Mouse (Mus musculus) myocyte (in vitro differentiated cells): Measurements from ENCODE around the gene Pacsin3. TPM values are rescaled to one million over a fixed set of nuclear protein-coding genes. Genes with fewer than 3 reads are reported as not detected.

Experiments used
- H3K27me3 ChIP-seq: one replicate; pipeline ENCODE4 v1.6.1; 2011; ENCODE audit not compliant: control insufficient read depth, insufficient read depth, insufficient read length
- H3K36me3 ChIP-seq: one replicate; pipeline ENCODE4 v1.6.1; 2011; ENCODE audit not compliant: control insufficient read depth, insufficient read depth
- H3K4me2 ChIP-seq: one replicate; pipeline ENCODE4 v1.6.1; 2011; ENCODE audit warnings: low read depth, control low read depth
- H3K4me3 ChIP-seq: one replicate; pipeline ENCODE4 v1.5.1; 2011; ENCODE audit warnings: mild to moderate bottlenecking, control low read depth, moderate library complexity
- H3K79me2 ChIP-seq: one replicate; pipeline ENCODE4 v1.6.1; 2011; ENCODE audit not compliant: control insufficient read depth, insufficient read depth
- H3ac ChIP-seq: one replicate; pipeline ENCODE4 v1.6.1; 2011; ENCODE audit not compliant: control insufficient read depth, insufficient read length
- CEBPB ChIP-seq: IDR thresholded peaks from 2 replicates; pipeline ENCODE4 v1.6.1; 2011; ENCODE audit warnings: mild to moderate bottlenecking, moderate library complexity; ENCODE audit not compliant: poor library complexity, insufficient read depth, severe bottlenecking
- E2F4 ChIP-seq: IDR thresholded peaks from one replicate; pipeline ENCODE4 v1.6.1; 2011; ENCODE audit warnings: mild to moderate bottlenecking, control low read depth, moderate library complexity; ENCODE audit not compliant: insufficient read depth
- MAX ChIP-seq: IDR thresholded peaks from one replicate; pipeline ENCODE4 v1.6.1; 2011; ENCODE audit warnings: low read depth, mild to moderate bottlenecking, control low read depth
- MYOD1 ChIP-seq, 3 experiments: IDR thresholded peaks; one replicate each; pipeline ENCODE4 v1.6.1; 2011; ENCODE audit warnings: control low read depth in 2 of 3, low read depth in 2 of 3, mild to moderate bottlenecking in 2 of 3, moderate library complexity in 1 of 3; ENCODE audit not compliant: insufficient read length in 2 of 3, control insufficient read depth in 1 of 3
- MYOG ChIP-seq, 3 experiments: IDR thresholded peaks; one replicate each; pipeline ENCODE4 v1.6.1; 2011; ENCODE audit warnings: control low read depth in 2 of 3, low read depth in 2 of 3, mild to moderate bottlenecking in 2 of 3; ENCODE audit not compliant: insufficient read length in 2 of 3, control insufficient read depth in 1 of 3, insufficient read depth in 1 of 3
- POLR2A ChIP-seq: IDR thresholded peaks from one replicate; pipeline ENCODE4 v1.6.1; 2011; ENCODE audit warnings: low read depth, mild to moderate bottlenecking, control low read depth, moderate library complexity; ENCODE audit not compliant: insufficient read length
- POLR2AphosphoS2 ChIP-seq: IDR thresholded peaks from one replicate; pipeline ENCODE4 v1.6.1; 2011; ENCODE audit warnings: low read depth, control low read depth; ENCODE audit not compliant: insufficient read length
- REST ChIP-seq: IDR thresholded peaks from one replicate; pipeline ENCODE4 v1.6.1; 2011; ENCODE audit warnings: mild to moderate bottlenecking, control low read depth, moderate library complexity; ENCODE audit not compliant: insufficient read depth, insufficient read length
- SRF ChIP-seq: IDR thresholded peaks from one replicate; pipeline ENCODE4 v1.6.1; 2011; ENCODE audit warnings: low read depth; ENCODE audit not compliant: control insufficient read depth, insufficient read length
- TCF12 ChIP-seq: IDR thresholded peaks from one replicate; pipeline ENCODE4 v1.6.1; 2011; ENCODE audit warnings: mild to moderate bottlenecking, control low read depth; ENCODE audit not compliant: poor library complexity, insufficient read depth, severe bottlenecking
- TCF3 ChIP-seq: IDR thresholded peaks from one replicate; pipeline ENCODE4 v1.6.1; 2011; ENCODE audit warnings: low read depth, control low read depth; ENCODE audit not compliant: insufficient read length
- USF1 ChIP-seq: IDR thresholded peaks from one replicate; pipeline ENCODE4 v1.6.1; 2011; ENCODE audit warnings: low read depth, mild to moderate bottlenecking, control low read depth, moderate library complexity
- polyA plus RNA-seq: library from polyadenylated mRNA; unstranded; fragments of >200 nt; fragmentation: generic; extraction: Trizol; gene quantifications from one replicate; pipeline ENCODE4 v1.2.1, GENCODE M21; 2012; ENCODE audit warnings: missing spikeins

Pacsin3 gene
- polyA plus RNA-seq, 1 experiment: 141 TPM

- no peaks in the 10 kb centered on the region for H3K27me3 ChIP-seq
- H3ac ChIP-seq: no peak overlapping the region
- H3K79me2 ChIP-seq: no peaks in the 10 kb centered on the region
- no peaks in the 10 kb centered on the region for H3K36me3 ChIP-seq
- H3K4me2 ChIP-seq: no peak overlapping the region
- TF ChIP-seq MYOG (IDR thresholded peaks at IDR 0.05; ENCODE audit: control insufficient read depth in 1 of 3, insufficient read depth in 1 of 3, insufficient read length in 2 of 3, low read depth in 2 of 3): no peak
- no peak for TF ChIP-seq CEBPB
- no peak for TF ChIP-seq REST
- TF ChIP-seq MYOD1 (IDR thresholded peaks at IDR 0.05; ENCODE audit: control insufficient read depth in 1 of 3, insufficient read length in 2 of 3, low read depth in 2 of 3): no peak
- no peak for TF ChIP-seq SRF
- no peak for TF ChIP-seq POLR2A
- TF ChIP-seq USF1: no peak
- TF ChIP-seq TCF12: no peak
- H3K4me3 ChIP-seq: no peak overlapping the region
Observed at GRCm38 (mm10) chr2:91302845-91303244, 47.1 kb downstream of the Pacsin3 start.

GRCm38 (mm10) chr2:91305926-91306325 lies 50.2 kb downstream of the Pacsin3 start:
- no peak for TF ChIP-seq SRF
- no peak for TF ChIP-seq POLR2AphosphoS2
- TF ChIP-seq MYOD1 (IDR thresholded peaks at IDR 0.05; ENCODE audit: control insufficient read depth in 1 of 3, insufficient read length in 2 of 3, low read depth in 2 of 3): no peak
- no peak for TF ChIP-seq CEBPB
- TF ChIP-seq REST: no peak
- TF ChIP-seq MYOG (IDR thresholded peaks at IDR 0.05; ENCODE audit: control insufficient read depth in 1 of 3, insufficient read depth in 1 of 3, insufficient read length in 2 of 3, low read depth in 2 of 3): no peak
- TF ChIP-seq TCF12: no peak
- TF ChIP-seq TCF3: no peak
- no peak for TF ChIP-seq POLR2A

GRCm38 (mm10) chr2:91306589-91306988 lies 50.8 kb downstream of the Pacsin3 start:
- H3ac ChIP-seq: no peak overlapping the region
- no peak for TF ChIP-seq POLR2AphosphoS2
- TF ChIP-seq CEBPB: no peak
- TF ChIP-seq USF1: no peak
- no peak for TF ChIP-seq TCF3
- no peaks in the 10 kb centered on the region for H3K79me2 ChIP-seq
- H3K27me3 ChIP-seq: no peaks in the 10 kb centered on the region
- H3K4me2 ChIP-seq: no peak overlapping the region
- H3K4me3 ChIP-seq: no peak overlapping the region
- H3K36me3 ChIP-seq: no peaks in the 10 kb centered on the region

More at GRCm38 (mm10) chr2:91305926-91306325, 50.2 kb downstream of the Pacsin3 start:
- Histone ChIP-seq H3K79me2 (no peaks in the 10 kb centered on the region), H3K36me3 (no peaks in the 10 kb centered on the region), H3ac (no peak overlapping the region), H3K4me3 (no peak overlapping the region), H3K4me2 (no peak overlapping the region), H3K27me3 (no peaks in the 10 kb centered on the region)

- Histone ChIP-seq H3ac (no peak overlapping the region), H3K4me2 (no peak overlapping the region), H3K27me3 (no peaks in the 10 kb centered on the region), H3K79me2 (no peaks in the 10 kb centered on the region), H3K4me3 (no peak overlapping the region), H3K36me3 (no peaks in the 10 kb centered on the region)
- TF ChIP-seq E2F4 (no peak), SRF (no peak), MYOG (IDR thresholded peaks at IDR 0.05; ENCODE audit: control insufficient read depth in 1 of 3, insufficient read depth in 1 of 3, insufficient read length in 2 of 3, low read depth in 2 of 3) (peak in 1 of 3 experiments; percentile 9)
Observed at GRCm38 (mm10) chr2:91308680-91309079, 52.9 kb downstream of the Pacsin3 start.

GRCm38 (mm10) chr2:91309546-91309945 lies 53.8 kb downstream of the Pacsin3 start:
- H3K79me2 ChIP-seq: no peaks in the 10 kb centered on the region
- no peak overlapping the region for H3ac ChIP-seq
- no peak for TF ChIP-seq POLR2AphosphoS2
- TF ChIP-seq E2F4: no peak
- no peak for TF ChIP-seq MYOG (IDR thresholded peaks at IDR 0.05; ENCODE audit: control insufficient read depth in 1 of 3, insufficient read depth in 1 of 3, insufficient read length in 2 of 3, low read depth in 2 of 3)
- no peak for TF ChIP-seq SRF
- TF ChIP-seq USF1: no peak
- TF ChIP-seq POLR2A: no peak
- TF ChIP-seq MYOD1 (IDR thresholded peaks at IDR 0.05; ENCODE audit: control insufficient read depth in 1 of 3, insufficient read length in 2 of 3, low read depth in 2 of 3): no peak
- TF ChIP-seq TCF12: no peak
- TF ChIP-seq REST: no peak
- no peak for TF ChIP-seq CEBPB
- no peak for TF ChIP-seq TCF3
- no peak for TF ChIP-seq MAX
- no peaks in the 10 kb centered on the region for H3K27me3 ChIP-seq
- H3K36me3 ChIP-seq: no peaks in the 10 kb centered on the region
- H3K4me3 ChIP-seq: no peak overlapping the region
- no peak overlapping the region for H3K4me2 ChIP-seq
